Mouse (Mus musculus): ENCODE data around the gene Erc2. TPM values are rescaled to one million over a fixed set of nuclear protein-coding genes. Genes with fewer than 3 reads are reported as not detected.
A peak's percentile ranks its signal among the peaks of the same experiment; 100 is the strongest.

Gene Erc2
- polyA plus RNA-seq, 1 experiment from 2014 or later: 12.7 TPM

DNA sequence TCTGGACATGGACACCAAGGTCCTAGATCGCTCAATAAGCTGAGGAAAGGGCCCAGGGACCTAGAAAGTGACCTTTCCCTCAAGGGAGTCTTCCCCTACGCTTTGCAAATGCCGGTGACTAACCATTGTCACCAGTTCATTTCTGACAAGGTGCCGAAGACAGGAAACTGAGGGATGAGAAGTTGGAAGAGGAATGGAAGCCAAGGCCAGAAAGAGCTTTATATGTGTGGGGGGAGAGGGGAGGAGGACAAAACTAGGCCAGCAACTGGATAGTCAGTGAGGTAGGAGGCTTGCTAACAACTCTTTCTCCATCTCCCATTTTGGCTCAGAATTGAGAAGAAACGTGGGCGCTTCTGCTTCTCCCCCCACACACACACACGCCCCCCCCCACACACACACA, 791.3 kb downstream of the Erc2 start:
- 90% methylated on average over 7 of the region's 7 CpGs for WGBS
- ATAC-seq (replicated peaks; ENCODE audit: low FRiP score) (no peak), DNase-seq (ENCODE audit: low spot score) (no peak)
- no peak overlapping the region for H3K4me3 ChIP-seq (ENCODE audit: low read depth, low read length)
- peaks cover 3% of the 10 kb centered on the region; the same call in 1 of the 2 replicates for H3K4me1 ChIP-seq (replicated peaks; ENCODE audit: control insufficient read depth, insufficient read depth, low read length)
- no peaks in the 10 kb centered on the region for H3K36me3 ChIP-seq (ENCODE audit: control insufficient read depth, insufficient read depth, low read length)
- H3K9me3 ChIP-seq (ENCODE audit: control insufficient read depth, low read length): no peaks in the 10 kb centered on the region
- no peaks in the 10 kb centered on the region; the same call in 1 of the 2 replicates for H3K27me3 ChIP-seq (ENCODE audit: control insufficient read depth, insufficient read depth, low read length)
- H3K4me2 ChIP-seq (ENCODE audit: low read depth, low read length, severe bottlenecking): no peak overlapping the region
- H3K9ac ChIP-seq (ENCODE audit: low read length): no peak overlapping the region
- no peak overlapping the region for H3K27ac ChIP-seq (ENCODE audit: low read depth, low read length)

DNA sequence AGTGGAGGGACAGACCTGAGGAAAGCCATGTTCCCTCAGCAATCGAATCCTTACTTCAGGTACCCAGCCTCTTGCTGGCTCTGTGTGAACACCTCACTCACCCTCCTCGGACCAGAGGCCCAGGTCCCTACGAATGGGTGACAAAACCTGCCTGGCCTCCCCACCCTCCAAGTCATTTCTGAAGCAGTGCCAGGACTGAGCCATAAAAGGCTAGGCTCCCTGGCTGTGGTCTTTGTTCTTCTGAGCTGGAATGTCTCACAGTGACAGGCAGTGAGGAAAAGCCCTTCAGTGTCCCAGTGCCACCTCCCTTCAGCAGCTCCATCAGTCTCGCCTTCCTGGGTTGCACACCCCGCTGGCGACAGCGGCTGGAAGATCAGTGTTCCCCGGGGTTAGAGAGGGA, 794.8 kb downstream of the Erc2 start:
- Histone ChIP-seq H3K36me3 (ENCODE audit: control insufficient read depth, insufficient read depth, low read length) (no peaks in the 10 kb centered on the region), H3K4me3 (ENCODE audit: low read depth, low read length) (no peak overlapping the region), H3K27ac (ENCODE audit: low read depth, low read length) (no peak overlapping the region), H3K4me1 (replicated peaks; ENCODE audit: control insufficient read depth, insufficient read depth, low read length) (peaks cover 3% of the 10 kb centered on the region; the same call in 1 of the 2 replicates), H3K27me3 (ENCODE audit: control insufficient read depth, insufficient read depth, low read length) (no peaks in the 10 kb centered on the region; the same call in 1 of the 2 replicates), H3K4me2 (ENCODE audit: low read depth, low read length, severe bottlenecking) (no peak overlapping the region), H3K9ac (ENCODE audit: low read length) (no peak overlapping the region), H3K9me3 (ENCODE audit: control insufficient read depth, low read length) (no peaks in the 10 kb centered on the region)
- ATAC-seq (replicated peaks; ENCODE audit: low FRiP score) (no peak), DNase-seq (ENCODE audit: low spot score) (peak; percentile 52)
- 33% methylated on average over 8 of the region's 8 CpGs for WGBS

GRCm38 (mm10) chr14:28418497-28418896, 796.3 kb downstream of the Erc2 start:
- H3K27ac ChIP-seq (ENCODE audit: low read depth, low read length): no peak overlapping the region
- no peak for ATAC-seq (replicated peaks; ENCODE audit: low FRiP score)

DNA sequence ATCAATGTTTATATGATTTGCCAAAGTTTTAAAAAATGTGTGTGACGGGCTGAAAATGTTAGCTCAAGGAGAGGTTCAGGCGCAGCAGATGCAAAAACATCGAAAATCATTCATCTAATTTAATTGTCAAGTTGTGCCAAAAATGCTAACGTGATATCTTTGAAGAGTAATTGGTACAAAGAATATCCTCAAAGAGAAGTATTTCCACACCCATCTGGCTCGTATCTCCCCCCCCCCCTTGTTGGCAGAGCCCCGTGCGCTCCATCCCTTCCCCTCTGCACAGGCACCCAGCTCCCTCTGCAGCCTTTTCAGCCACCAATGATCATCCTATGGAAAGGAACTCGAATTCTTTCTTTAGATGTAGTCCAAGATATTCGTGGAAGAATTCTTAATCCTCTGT, 797.0 kb downstream of the Erc2 start:
- H3K4me3 ChIP-seq (ENCODE audit: low read depth, low read length): no peak overlapping the region
- H3K9ac ChIP-seq (ENCODE audit: low read length): no peak overlapping the region
- DNase-seq (ENCODE audit: low spot score): no peak
- no peaks in the 10 kb centered on the region for H3K4me1 ChIP-seq (replicated peaks; ENCODE audit: control insufficient read depth, insufficient read depth, low read length)
- no peak for ATAC-seq (replicated peaks; ENCODE audit: low FRiP score)
- no peaks in the 10 kb centered on the region for H3K36me3 ChIP-seq (ENCODE audit: control insufficient read depth, insufficient read depth, low read length)
- H3K4me2 ChIP-seq (ENCODE audit: low read depth, low read length, severe bottlenecking): no peak overlapping the region
- 79% methylated on average over 9 of the region's 9 CpGs for WGBS
- no peak overlapping the region for H3K27ac ChIP-seq (ENCODE audit: low read depth, low read length)
- H3K9me3 ChIP-seq (ENCODE audit: control insufficient read depth, low read length): no peaks in the 10 kb centered on the region
- H3K27me3 ChIP-seq (ENCODE audit: control insufficient read depth, insufficient read depth, low read length): no peaks in the 10 kb centered on the region; the same call in 1 of the 2 replicates

More at GRCm38 (mm10) chr14:28418497-28418896, 796.3 kb downstream of the Erc2 start:
- Histone ChIP-seq H3K36me3 (ENCODE audit: control insufficient read depth, insufficient read depth, low read length) (no peaks in the 10 kb centered on the region), H3K9ac (ENCODE audit: low read length) (no peak overlapping the region), H3K4me3 (ENCODE audit: low read depth, low read length) (no peak overlapping the region), H3K4me2 (ENCODE audit: low read depth, low read length, severe bottlenecking) (no peak overlapping the region), H3K27me3 (ENCODE audit: control insufficient read depth, insufficient read depth, low read length) (no peaks in the 10 kb centered on the region; the same call in 1 of the 2 replicates), H3K4me1 (replicated peaks; ENCODE audit: control insufficient read depth, insufficient read depth, low read length) (no peaks in the 10 kb centered on the region), H3K9me3 (ENCODE audit: control insufficient read depth, low read length) (no peaks in the 10 kb centered on the region)
- 87% methylated on average over 4 of the region's 4 CpGs for WGBS
- DNase-seq (ENCODE audit: low spot score): no peak

GRCm38 (mm10) chr14:28420596-28420995, 798.4 kb downstream of the Erc2 start:
- Histone ChIP-seq H3K4me3 (ENCODE audit: low read depth, low read length) (no peak overlapping the region), H3K4me1 (replicated peaks; ENCODE audit: control insufficient read depth, insufficient read depth, low read length) (no peaks in the 10 kb centered on the region), H3K9me3 (ENCODE audit: control insufficient read depth, low read length) (no peaks in the 10 kb centered on the region), H3K27ac (ENCODE audit: low read depth, low read length) (no peak overlapping the region), H3K4me2 (ENCODE audit: low read depth, low read length, severe bottlenecking) (no peak overlapping the region), H3K9ac (ENCODE audit: low read length) (no peak overlapping the region), H3K27me3 (ENCODE audit: control insufficient read depth, insufficient read depth, low read length) (no peaks in the 10 kb centered on the region; the same call in 1 of the 2 replicates), H3K36me3 (ENCODE audit: control insufficient read depth, insufficient read depth, low read length) (no peaks in the 10 kb centered on the region)
- 92% methylated on average over 11 of the region's 11 CpGs for WGBS
- DNase-seq (ENCODE audit: low spot score) (no peak), ATAC-seq (replicated peaks; ENCODE audit: low FRiP score) (no peak)

- Histone ChIP-seq H3K4me1 (replicated peaks; ENCODE audit: control insufficient read depth, insufficient read depth, low read length) (no peaks in the 10 kb centered on the region), H3K4me2 (ENCODE audit: low read depth, low read length, severe bottlenecking) (no peak overlapping the region), H3K9me3 (ENCODE audit: control insufficient read depth, low read length) (no peaks in the 10 kb centered on the region), H3K27ac (ENCODE audit: low read depth, low read length) (no peak overlapping the region), H3K9ac (ENCODE audit: low read length) (no peak overlapping the region), H3K4me3 (ENCODE audit: low read depth, low read length) (no peak overlapping the region), H3K27me3 (ENCODE audit: control insufficient read depth, insufficient read depth, low read length) (no peaks in the 10 kb centered on the region), H3K36me3 (ENCODE audit: control insufficient read depth, insufficient read depth, low read length) (no peaks in the 10 kb centered on the region)
- no peak for ATAC-seq (replicated peaks; ENCODE audit: low FRiP score)
- WGBS: 92% methylated on average over 2 of the region's 2 CpGs
- no peak for DNase-seq (ENCODE audit: low spot score)
Observed at GRCm38 (mm10) chr14:28426610-28427009, 804.4 kb downstream of the Erc2 start.

- 89% methylated on average over 7 of the region's 7 CpGs for WGBS
- Histone ChIP-seq H3K4me1 (replicated peaks; ENCODE audit: control insufficient read depth, insufficient read depth, low read length) (no peaks in the 10 kb centered on the region), H3K9me3 (ENCODE audit: control insufficient read depth, low read length) (no peaks in the 10 kb centered on the region), H3K27me3 (ENCODE audit: control insufficient read depth, insufficient read depth, low read length) (no peaks in the 10 kb centered on the region), H3K9ac (ENCODE audit: low read length) (no peak overlapping the region), H3K4me3 (ENCODE audit: low read depth, low read length) (no peak overlapping the region), H3K27ac (ENCODE audit: low read depth, low read length) (no peak overlapping the region), H3K36me3 (ENCODE audit: control insufficient read depth, insufficient read depth, low read length) (no peaks in the 10 kb centered on the region), H3K4me2 (ENCODE audit: low read depth, low read length, severe bottlenecking) (no peak overlapping the region)
- no peak for DNase-seq (ENCODE audit: low spot score)
- ATAC-seq (replicated peaks; ENCODE audit: low FRiP score): no peak
Observed at GRCm38 (mm10) chr14:28431703-28432309, 809.6 kb downstream of the Erc2 start.

DNA sequence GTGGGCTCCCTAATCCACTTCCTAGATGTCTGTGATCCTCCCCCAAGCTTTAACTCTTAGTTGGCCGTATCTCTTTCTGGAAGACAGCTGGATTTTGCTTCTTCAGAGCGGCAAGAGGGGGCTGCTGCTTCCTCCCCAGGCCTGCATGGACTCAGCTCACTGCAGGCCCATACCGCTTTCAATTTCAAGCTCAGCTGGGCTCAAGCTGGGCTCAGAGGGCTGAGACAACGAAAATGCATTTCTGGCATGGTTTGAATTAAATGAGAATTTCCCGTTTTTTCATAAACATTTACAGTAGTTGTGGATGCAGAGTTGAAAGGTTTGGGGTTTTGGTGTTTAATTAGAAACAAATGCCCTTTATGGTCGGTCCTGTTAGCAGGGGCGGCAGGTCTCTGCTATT, 812.8 kb downstream of the Erc2 start:
- 73% methylated on average over 7 of the region's 7 CpGs for WGBS
- Histone ChIP-seq H3K9me3 (ENCODE audit: control insufficient read depth, low read length) (no peaks in the 10 kb centered on the region), H3K27ac (ENCODE audit: low read depth, low read length) (no peak overlapping the region), H3K9ac (ENCODE audit: low read length) (no peak overlapping the region), H3K36me3 (ENCODE audit: control insufficient read depth, insufficient read depth, low read length) (no peaks in the 10 kb centered on the region), H3K4me2 (ENCODE audit: low read depth, low read length, severe bottlenecking) (no peak overlapping the region), H3K27me3 (ENCODE audit: control insufficient read depth, insufficient read depth, low read length) (no peaks in the 10 kb centered on the region), H3K4me1 (replicated peaks; ENCODE audit: control insufficient read depth, insufficient read depth, low read length) (no peaks in the 10 kb centered on the region), H3K4me3 (ENCODE audit: low read depth, low read length) (no peak overlapping the region)
- no peak for DNase-seq (ENCODE audit: low spot score)
- ATAC-seq (replicated peaks; ENCODE audit: low FRiP score): no peak

DNA sequence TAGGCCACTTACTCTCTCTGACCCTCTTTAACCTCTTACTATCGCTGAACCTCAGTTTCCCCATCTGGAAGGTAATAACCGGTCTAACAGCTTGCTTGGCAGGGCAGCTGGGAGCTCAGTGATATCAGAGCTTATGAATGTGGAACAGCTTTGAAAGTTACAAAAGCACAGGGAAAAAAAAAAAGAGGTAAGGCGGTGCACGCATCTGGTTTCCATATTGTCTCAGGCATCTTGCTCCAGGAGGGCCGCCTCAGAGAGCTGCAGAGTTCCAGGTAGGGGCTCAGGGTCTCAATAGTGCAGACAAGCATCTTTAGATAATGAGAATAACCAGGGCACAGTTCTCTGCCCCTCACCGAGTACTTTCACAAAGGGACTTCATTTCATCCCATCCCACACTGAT, 816.9 kb downstream of the Erc2 start:
- DNase-seq (ENCODE audit: low spot score) (no peak), ATAC-seq (replicated peaks; ENCODE audit: low FRiP score) (no peak)
- Histone ChIP-seq H3K9ac (ENCODE audit: low read length) (no peak overlapping the region), H3K4me3 (ENCODE audit: low read depth, low read length) (no peak overlapping the region), H3K27me3 (ENCODE audit: control insufficient read depth, insufficient read depth, low read length) (no peaks in the 10 kb centered on the region), H3K4me2 (ENCODE audit: low read depth, low read length, severe bottlenecking) (no peak overlapping the region), H3K4me1 (replicated peaks; ENCODE audit: control insufficient read depth, insufficient read depth, low read length) (peaks cover 4% of the 10 kb centered on the region; the same call in 1 of the 2 replicates), H3K36me3 (ENCODE audit: control insufficient read depth, insufficient read depth, low read length) (no peaks in the 10 kb centered on the region), H3K9me3 (ENCODE audit: control insufficient read depth, low read length) (no peaks in the 10 kb centered on the region), H3K27ac (ENCODE audit: low read depth, low read length) (no peak overlapping the region)
- WGBS: 73% methylated on average over 6 of the region's 6 CpGs
